Mouse (Mus musculus): ENCODE data around the gene Tom1l2.

GRCm38 (mm10) chr11:60303497-60303896 is 49.2 kb downstream of the Tom1l2 start:
- TF ChIP-seq GATA1 (IDR thresholded peaks at IDR 0.05; ENCODE audit: low read length): no peak
- TF ChIP-seq TAL1 (IDR thresholded peaks at IDR 0.05; ENCODE audit: low read length): no peak
